Mouse (Mus musculus) ES-Bruce4 (cell line): ENCODE measurements around the gene Izumo4. TPM values are rescaled to one million over a fixed set of nuclear protein-coding genes. Genes with fewer than 3 reads are reported as not detected.

ENCODE experiments used
- H3K27ac ChIP-seq: 2 replicates; pipeline ENCODE4 v1.5.1; 2012; ENCODE audit warnings: low read length, inconsistent platforms; ENCODE audit not compliant: insufficient read depth
- H3K27me3 ChIP-seq: 2 replicates; pipeline ENCODE4 v1.6.1; 2012; ENCODE audit warnings: mild to moderate bottlenecking, low read length, inconsistent platforms; ENCODE audit not compliant: control insufficient read depth, poor library complexity, insufficient read depth, severe bottlenecking
- H3K36me3 ChIP-seq: 2 replicates; pipeline ENCODE4 v1.6.1; 2012; ENCODE audit warnings: inconsistent platforms, mild to moderate bottlenecking, low read length, moderate library complexity; ENCODE audit not compliant: control insufficient read depth, poor library complexity, insufficient read depth, severe bottlenecking
- H3K4me1 ChIP-seq: one replicate; pipeline ENCODE4 v1.8.1; 2011; ENCODE audit warnings: low read length; ENCODE audit not compliant: control insufficient read depth, insufficient read depth
- H3K4me3 ChIP-seq: 2 replicates; pipeline ENCODE4 v1.5.1; 2011; ENCODE audit warnings: low read depth, mild to moderate bottlenecking, low read length
- H3K9ac ChIP-seq: 2 replicates; pipeline ENCODE4 v1.6.1; 2012; ENCODE audit warnings: low read depth, mild to moderate bottlenecking, inconsistent platforms; ENCODE audit not compliant: poor library complexity, severe bottlenecking
- H3K9me3 ChIP-seq: replicated peaks from 2 replicates; pipeline ENCODE4 v1.6.1; 2012; ENCODE audit warnings: mild to moderate bottlenecking, low read length, inconsistent platforms; ENCODE audit not compliant: control insufficient read depth, poor library complexity, insufficient read depth, severe bottlenecking
- CTCF ChIP-seq: IDR thresholded peaks from one replicate; pipeline ENCODE4 v1.8.1; 2011; ENCODE audit warnings: low read depth, low read length
- EP300 ChIP-seq: IDR thresholded peaks from 2 replicates; pipeline ENCODE4 v1.6.1; 2011; ENCODE audit warnings: low read depth, low read length; ENCODE audit not compliant: insufficient read depth
- POLR2A ChIP-seq: IDR thresholded peaks from one replicate; pipeline ENCODE4 v1.8.1; 2011; ENCODE audit warnings: low read length; ENCODE audit not compliant: insufficient read depth
- polyA plus RNA-seq: library from polyadenylated mRNA; stranded (reverse); fragments of >200 nt; gene quantifications from 2 replicates; pipeline ENCODE4 v1.2.4, GENCODE M21; 2011; ENCODE audit warnings: low read depth; ENCODE audit not compliant: missing spikeins, insufficient read depth, insufficient read length

Izumo4 gene
- polyA plus RNA-seq, 1 experiment = 7.2 TPM

DNA sequence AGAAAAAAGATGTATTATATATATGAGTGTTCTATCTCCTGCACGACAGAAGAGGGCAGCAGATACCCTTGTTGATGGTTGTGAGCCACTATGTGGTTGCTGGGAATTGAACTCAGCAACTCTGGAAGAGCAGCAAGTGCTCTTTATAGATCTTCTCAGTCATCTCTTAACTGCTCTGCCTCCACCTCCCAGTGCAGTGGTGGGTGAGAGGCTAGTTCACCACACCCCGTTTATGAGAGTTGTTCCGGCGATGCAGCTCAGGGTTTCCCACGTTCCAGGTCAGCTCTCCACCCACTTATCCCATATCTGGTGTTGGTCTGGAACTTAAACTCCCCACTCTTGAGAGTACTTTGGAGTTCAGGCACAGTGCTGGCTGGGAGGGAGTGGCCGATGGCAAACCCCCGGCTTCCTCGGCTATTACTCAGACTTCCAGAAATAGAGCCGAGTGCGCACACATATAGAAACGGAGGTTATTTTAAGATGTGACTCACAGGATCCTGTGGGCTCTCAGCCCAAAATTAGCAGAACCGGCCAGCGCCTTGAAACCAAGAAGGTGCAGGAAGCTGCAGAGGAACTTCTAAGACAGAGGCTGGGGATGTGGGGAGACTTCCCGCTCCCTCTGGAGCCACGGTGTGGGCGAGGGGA, 49.3 kb downstream of the Izumo4 start:
- Histone ChIP-seq H3K4me1 (no peaks in the 10 kb centered on the region), H3K27ac (peak overlapping the region; percentile 0; the same call in 1 of the 2 replicates)

DNA sequence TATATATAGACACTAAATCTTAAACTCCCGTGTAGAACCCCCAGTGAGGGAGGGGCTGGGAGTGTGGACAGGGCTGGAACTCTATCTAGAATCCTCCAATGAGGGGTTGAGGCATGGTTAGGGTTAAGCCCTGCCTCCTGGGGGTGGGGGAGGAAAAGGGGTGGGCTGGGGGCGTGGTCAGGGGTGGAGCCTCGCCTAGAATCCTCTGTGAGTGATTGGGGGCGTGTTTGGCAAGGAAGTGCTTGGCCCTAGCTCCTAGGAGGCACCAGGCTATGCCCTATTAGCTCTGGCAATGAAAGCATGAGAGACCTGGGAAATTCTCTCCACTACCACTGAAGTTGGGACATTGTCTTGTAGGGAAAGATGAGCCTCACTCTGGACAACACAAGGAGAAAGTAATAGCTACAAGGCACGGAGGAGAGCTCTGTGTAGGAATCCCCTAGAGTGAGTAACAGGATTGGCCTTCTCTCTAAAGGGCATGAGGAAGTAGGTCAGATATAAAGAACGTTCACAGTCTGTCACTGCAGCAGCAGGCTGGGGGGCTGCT, 50.2 kb downstream of the Izumo4 start:
- H3K4me3 ChIP-seq = peak overlapping the region; percentile 67
- TF ChIP-seq POLR2A = no peak
- TF ChIP-seq EP300 = no peak
- no peak for TF ChIP-seq CTCF
- peak overlapping the region; percentile 38 for H3K27ac ChIP-seq
- H3K9ac ChIP-seq = peak overlapping the region; percentile 32
- H3K36me3 ChIP-seq = no peaks in the 10 kb centered on the region
- no peaks in the 10 kb centered on the region for H3K27me3 ChIP-seq
- no peaks in the 10 kb centered on the region for H3K4me1 ChIP-seq
- H3K9me3 ChIP-seq = no peaks in the 10 kb centered on the region

More for the DNA sequence above, 49.3 kb downstream of the Izumo4 start:
- Histone ChIP-seq H3K9me3 (no peaks in the 10 kb centered on the region), H3K9ac (peak overlapping the region; percentile 32), H3K27me3 (no peaks in the 10 kb centered on the region), H3K4me3 (peak overlapping the region; percentile 67), H3K36me3 (no peaks in the 10 kb centered on the region)
- peak; percentile 6 for TF ChIP-seq CTCF
- TF ChIP-seq EP300 = no peak

DNA sequence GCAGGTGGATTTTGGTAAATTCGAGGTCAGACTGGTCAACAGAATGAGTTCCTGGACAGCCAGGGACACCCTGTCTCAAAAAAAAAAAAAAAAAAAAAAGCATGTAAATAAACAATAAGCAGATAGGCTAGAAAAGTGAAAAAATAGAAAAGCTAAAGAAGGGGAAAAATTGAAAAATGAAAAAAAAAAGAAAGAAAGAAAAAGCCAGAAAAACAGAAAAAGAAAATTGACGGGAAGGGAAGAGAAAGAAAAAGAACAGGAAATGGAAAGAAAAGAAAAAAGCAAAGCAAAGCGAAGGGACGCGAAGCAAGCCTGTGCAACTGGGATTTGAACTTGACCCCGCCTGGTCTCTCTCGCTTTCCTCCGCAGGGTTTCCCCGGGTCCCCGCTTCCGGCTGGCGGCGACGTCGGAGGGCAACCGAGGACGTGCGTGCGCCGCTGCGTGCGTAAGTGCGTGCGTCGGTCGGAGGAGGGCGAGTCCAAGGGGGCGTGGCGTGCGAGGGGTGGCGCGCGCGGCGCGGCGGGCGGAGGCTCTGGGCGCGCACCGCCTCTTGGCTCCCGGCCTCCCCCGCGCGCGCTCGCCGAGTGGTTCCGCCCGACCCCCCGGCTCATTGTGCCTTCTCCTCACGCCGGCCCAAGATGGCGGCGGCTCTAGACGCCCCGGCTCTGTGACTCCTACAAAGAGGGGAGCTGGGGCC, 52.8 kb downstream of the Izumo4 start, which contains the start of gene Dot1l:
TSS of gene Dot1l (plus strand) at position 613 of the 697 bp plus-strand sequence.
- Histone ChIP-seq H3K36me3 (no peaks in the 10 kb centered on the region), H3K9me3 (no peaks in the 10 kb centered on the region), H3K27ac (0 out of 2 replicates have a peak within 1 kb of the TSS, but pooled peaks have one; percentile 6), H3K27me3 (no peaks in the 10 kb centered on the region), H3K9ac (peak within 1 kb of the TSS; percentile 98), H3K4me3 (peak within 1 kb of the TSS; percentile 89), H3K4me1 (no peaks in the 10 kb centered on the region)
- no peak for TF ChIP-seq CTCF
- peak; percentile 78 for TF ChIP-seq POLR2A
- TF ChIP-seq EP300 = 0 out of 2 replicates have a peak, but pooled peaks have one; percentile 46

Other genes starting within 250 kb of the Izumo4 start
- gene Onecut3, start 207.3 kb upstream of the Izumo4 start, polyA plus RNA-seq = not detected in 2 replicates
- 1.2 and 1.6 TPM in 2 replicates for gene Atp8b3, start 163.1 kb upstream of the Izumo4 start, polyA plus RNA-seq
- gene Rexo1, start 140.6 kb upstream of the Izumo4 start, polyA plus RNA-seq = 29.5 and 32.8 TPM in 2 replicates
- 24.9 TPM in 2 replicates for gene Klf16, start 124.9 kb upstream of the Izumo4 start, polyA plus RNA-seq
- gene Abhd17a, start 111.8 kb upstream of the Izumo4 start, polyA plus RNA-seq = 35.8 and 49.5 TPM in 2 replicates
- 58.4 and 68.9 TPM in 2 replicates for gene Scamp4, start 99.3 kb upstream of the Izumo4 start, polyA plus RNA-seq
- gene Adat3, start 99.3 kb upstream of the Izumo4 start, polyA plus RNA-seq = 3.6 and 5.4 TPM in 2 replicates
- gene Gm49322, start 96.2 kb upstream of the Izumo4 start, polyA plus RNA-seq = 2.4 and 2.8 TPM in 2 replicates
- 82.7 and 84.6 TPM in 2 replicates for gene Csnk1g2, start 79.3 kb upstream of the Izumo4 start, polyA plus RNA-seq
- gene Btbd2, start 45.1 kb upstream of the Izumo4 start, polyA plus RNA-seq = 45.6 and 47.1 TPM in 2 replicates
- 54.6 and 57.4 TPM in 2 replicates for gene Mknk2, start 24.1 kb upstream of the Izumo4 start, polyA plus RNA-seq
- gene Mob3a, start 207 bp upstream of the Izumo4 start, polyA plus RNA-seq = 17.5 and 19.8 TPM in 2 replicates
- 53.8 and 55.2 TPM in 2 replicates for gene Ap3d1, start 40.1 kb downstream of the Izumo4 start, polyA plus RNA-seq
- 42.6 and 48.3 TPM in 2 replicates for gene Dot1l, start 53.0 kb downstream of the Izumo4 start, polyA plus RNA-seq
- gene Sf3a2, start 96.0 kb downstream of the Izumo4 start, polyA plus RNA-seq = 90.1 and 100 TPM in 2 replicates
- gene Plekhj1, start 96.4 kb downstream of the Izumo4 start, polyA plus RNA-seq = 73.5 and 81.6 TPM in 2 replicates
- 0.40 TPM in 1 of 2 replicates, not detected in the other for gene Amh, start 103.1 kb downstream of the Izumo4 start, polyA plus RNA-seq
- gene Jsrp1, start 111.3 kb downstream of the Izumo4 start, polyA plus RNA-seq = 0.85 TPM in 1 of 2 replicates, not detected in the other
- 471 and 498 TPM in 2 replicates for gene Oaz1, start 124.5 kb downstream of the Izumo4 start, polyA plus RNA-seq
- gene Lingo3, start 141.9 kb downstream of the Izumo4 start, polyA plus RNA-seq = 1.2 and 2.4 TPM in 2 replicates
- 105 and 135 TPM in 2 replicates for gene Lsm7, start 153.0 kb downstream of the Izumo4 start, polyA plus RNA-seq
- 5.9 and 7.6 TPM in 2 replicates for gene Sppl2b, start 153.1 kb downstream of the Izumo4 start, polyA plus RNA-seq
- 0.22 TPM in 1 of 2 replicates, not detected in the other for gene Tmprss9, start 169.7 kb downstream of the Izumo4 start, polyA plus RNA-seq
- gene Timm13, start 198.8 kb downstream of the Izumo4 start, polyA plus RNA-seq = 135 and 146 TPM in 2 replicates
- 25.9 and 28.2 TPM in 2 replicates for gene Lmnb2, start 216.1 kb downstream of the Izumo4 start, polyA plus RNA-seq
- 80.7 and 86.3 TPM in 2 replicates for gene Gadd45b, start 227.9 kb downstream of the Izumo4 start, polyA plus RNA-seq